Mouse (Mus musculus): ENCODE measurements around the gene Thbs3.

DNA sequence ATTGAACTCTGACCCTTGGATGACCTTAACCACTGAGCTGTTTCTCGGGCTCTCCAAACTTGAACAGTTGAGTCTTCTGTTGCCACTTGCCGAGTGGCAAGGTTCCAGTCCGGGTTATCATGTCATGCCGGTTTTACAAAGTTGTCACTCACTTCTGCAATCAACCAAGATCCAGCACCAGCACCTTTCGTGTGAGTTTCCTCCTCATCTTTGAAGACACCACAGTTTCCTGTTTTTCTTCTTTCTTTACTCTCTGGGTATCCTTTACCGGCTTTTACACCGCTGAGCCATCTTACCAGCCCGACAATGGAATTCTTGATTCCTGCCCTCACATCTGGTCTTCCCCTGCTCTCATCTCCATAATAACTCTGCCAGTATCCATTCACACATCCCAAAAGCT is 24.5 kb upstream of the Thbs3 start:
- no peak for TF ChIP-seq HCFC1 (IDR thresholded peaks at IDR 0.05; ENCODE audit: borderline replicate concordance, insufficient read depth, low read length)
- no peak for TF ChIP-seq CHD2 (IDR thresholded peaks at IDR 0.05; ENCODE audit: low read depth, low read length)
- TF ChIP-seq ZC3H11A (IDR thresholded peaks at IDR 0.05; ENCODE audit: borderline replicate concordance, low read depth, low read length): no peak
- TF ChIP-seq ZNF384 (IDR thresholded peaks at IDR 0.05; ENCODE audit: low read depth, low read length): no peak
- no peak for TF ChIP-seq MAFK (IDR thresholded peaks at IDR 0.05; ENCODE audit: insufficient read depth, low read depth, low read length)
